Mouse (Mus musculus): ENCODE measurements around the gene Apc2. TPM values are rescaled to one million over a fixed set of nuclear protein-coding genes. Genes with fewer than 3 reads are reported as not detected.

Gene Apc2
- polyA plus RNA-seq, 1 experiment from 2014 or later: 0.96 TPM

GRCm38 (mm10) chr10:80285222-80286070 lies 10.3 kb upstream of the Apc2 start:
- H3K9ac ChIP-seq: no peak overlapping the region
- H3K4me1 ChIP-seq (ENCODE audit: insufficient read depth): no peaks in the 10 kb centered on the region
- peaks cover 86% of the 10 kb centered on the region for H3K36me3 ChIP-seq (ENCODE audit: insufficient read depth)
- DNase-seq (no peak), ATAC-seq (ENCODE audit: insufficient read depth) (no peak)
- H3K27me3 ChIP-seq (ENCODE audit: insufficient read depth, low read length): no peaks in the 10 kb centered on the region
- H3K9me3 ChIP-seq (ENCODE audit: low read depth, low read length): no peaks in the 10 kb centered on the region
- WGBS: 80% methylated on average over 14 of the region's 15 CpGs
- TF ChIP-seq CTCF (IDR thresholded peaks at IDR 0.05; ENCODE audit: low read depth): no peak
- H3K4me3 ChIP-seq (ENCODE audit: low read depth, low read length): no peak overlapping the region
- H3K4me2 ChIP-seq: no peak overlapping the region
- no peak overlapping the region for H3K27ac ChIP-seq (ENCODE audit: low read depth)

GRCm38 (mm10) chr10:80288097-80288496 lies 7.7 kb upstream of the Apc2 start:
- Histone ChIP-seq H3K4me1 (ENCODE audit: insufficient read depth) (no peaks in the 10 kb centered on the region), H3K27me3 (ENCODE audit: insufficient read depth, low read length) (no peaks in the 10 kb centered on the region), H3K27ac (ENCODE audit: low read depth) (no peak overlapping the region), H3K9ac (no peak overlapping the region), H3K36me3 (ENCODE audit: insufficient read depth) (peaks cover 63% of the 10 kb centered on the region), H3K9me3 (ENCODE audit: low read depth, low read length) (no peaks in the 10 kb centered on the region), H3K4me3 (ENCODE audit: low read depth, low read length) (no peak overlapping the region), H3K4me2 (no peak overlapping the region)
- WGBS: 86% methylated on average over 12 of the region's 12 CpGs
- DNase-seq (no peak), ATAC-seq (ENCODE audit: insufficient read depth) (no peak)
- TF ChIP-seq CTCF (IDR thresholded peaks at IDR 0.05; ENCODE audit: low read depth): no peak

GRCm38 (mm10) chr10:80288657-80289056 lies 7.1 kb upstream of the Apc2 start:
- 62% methylated on average over 8 of the region's 8 CpGs for WGBS
- Histone ChIP-seq H3K27ac (ENCODE audit: low read depth) (no peak overlapping the region), H3K9me3 (ENCODE audit: low read depth, low read length) (no peaks in the 10 kb centered on the region), H3K4me1 (ENCODE audit: insufficient read depth) (no peaks in the 10 kb centered on the region), H3K4me2 (no peak overlapping the region), H3K4me3 (ENCODE audit: low read depth, low read length) (no peak overlapping the region), H3K36me3 (ENCODE audit: insufficient read depth) (peaks cover 63% of the 10 kb centered on the region), H3K9ac (no peak overlapping the region), H3K27me3 (ENCODE audit: insufficient read depth, low read length) (no peaks in the 10 kb centered on the region)
- ATAC-seq (ENCODE audit: insufficient read depth) (no peak), DNase-seq (no peak)
- peak; percentile 13; the same call in 1 of the 2 replicates for TF ChIP-seq CTCF (IDR thresholded peaks at IDR 0.05; ENCODE audit: low read depth)

GRCm38 (mm10) chr10:80292251-80293146 lies 3.3 kb upstream of the Apc2 start, which contains the start of gene Rps15:
Gene Rps15 (plus strand): TSS chr10:80292453.
- peak; percentile 86 for ATAC-seq (ENCODE audit: insufficient read depth)
- peak; percentile 76 for TF ChIP-seq CTCF (IDR thresholded peaks at IDR 0.05; ENCODE audit: low read depth)
- DNase-seq: peak; percentile 99
- H3K27ac ChIP-seq (ENCODE audit: low read depth): peak within 1 kb of the TSS; percentile 95
- H3K4me2 ChIP-seq: peak within 1 kb of the TSS; percentile 98
- H3K9ac ChIP-seq: peak within 1 kb of the TSS; percentile 100
- no peaks in the 10 kb centered on the region for H3K4me1 ChIP-seq (ENCODE audit: insufficient read depth)
- no peaks in the 10 kb centered on the region for H3K9me3 ChIP-seq (ENCODE audit: low read depth, low read length)
- whole genome bisulfite sequencing: under 1% methylated on average over 70 of the region's 72 CpGs
- peaks cover 9% of the 10 kb centered on the region; the same call in 1 of the 2 replicates for H3K27me3 ChIP-seq (ENCODE audit: insufficient read depth, low read length)
- peak within 1 kb of the TSS; percentile 96 for H3K4me3 ChIP-seq (ENCODE audit: low read depth, low read length)
- peaks cover 41% of the 10 kb centered on the region for H3K36me3 ChIP-seq (ENCODE audit: insufficient read depth)

DNA sequence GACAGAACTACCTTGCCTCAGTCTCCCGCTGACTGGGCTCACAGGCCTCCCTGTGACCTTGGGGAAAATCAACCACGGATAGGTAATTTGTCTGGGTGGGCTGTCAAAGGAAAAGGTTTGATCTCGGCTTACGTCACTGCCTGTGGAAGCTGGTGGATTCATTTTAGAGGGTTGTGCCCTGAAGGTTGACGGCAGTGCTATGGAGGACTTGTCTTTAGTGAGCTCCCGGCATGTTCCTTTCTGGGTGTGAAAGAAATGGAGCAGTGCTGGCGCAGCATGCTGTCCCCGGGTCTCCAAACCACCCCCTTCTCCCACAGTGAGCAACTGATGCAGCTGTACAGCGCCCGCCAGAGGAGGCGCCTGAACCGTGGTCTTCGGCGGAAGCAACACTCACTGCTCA lies 2.5 kb upstream of the Apc2 start:
- Histone ChIP-seq H3K4me3 (ENCODE audit: low read depth, low read length) (peak overlapping the region; percentile 96), H3K4me1 (ENCODE audit: insufficient read depth) (no peaks in the 10 kb centered on the region), H3K27me3 (ENCODE audit: insufficient read depth, low read length) (peaks cover 17% of the 10 kb centered on the region), H3K4me2 (peak overlapping the region; percentile 98), H3K9ac (peak overlapping the region; percentile 100), H3K36me3 (ENCODE audit: insufficient read depth) (peaks cover 33% of the 10 kb centered on the region), H3K27ac (ENCODE audit: low read depth) (peak overlapping the region; percentile 95), H3K9me3 (ENCODE audit: low read depth, low read length) (no peaks in the 10 kb centered on the region)
- no peak for ATAC-seq (ENCODE audit: insufficient read depth)
- 0 out of 2 replicates have a peak, but pooled peaks have one; percentile 8 for TF ChIP-seq CTCF (IDR thresholded peaks at IDR 0.05; ENCODE audit: low read depth)
- 20% methylated on average over 14 of the region's 14 CpGs for WGBS
- peak; percentile 34 for DNase-seq

GRCm38 (mm10) chr10:80294311-80294710 lies 1.5 kb upstream of the Apc2 start:
- H3K9ac ChIP-seq: no peak overlapping the region
- WGBS: 68% methylated on average over 4 of the region's 4 CpGs

More at GRCm38 (mm10) chr10:80294311-80294710, 1.5 kb upstream of the Apc2 start:
- H3K27me3 ChIP-seq (ENCODE audit: insufficient read depth, low read length): peaks cover 27% of the 10 kb centered on the region
- no peaks in the 10 kb centered on the region for H3K4me1 ChIP-seq (ENCODE audit: insufficient read depth)
- H3K4me3 ChIP-seq (ENCODE audit: low read depth, low read length): peak overlapping the region; percentile 9; the same call in 1 of the 2 replicates
- H3K36me3 ChIP-seq (ENCODE audit: insufficient read depth): peaks cover 25% of the 10 kb centered on the region
- no peak for TF ChIP-seq CTCF (IDR thresholded peaks at IDR 0.05; ENCODE audit: low read depth)
- no peak for ATAC-seq (ENCODE audit: insufficient read depth)
- H3K4me2 ChIP-seq: peak overlapping the region; percentile 98; the same call in 1 of the 2 replicates
- no peaks in the 10 kb centered on the region for H3K9me3 ChIP-seq (ENCODE audit: low read depth, low read length)
- H3K27ac ChIP-seq (ENCODE audit: low read depth): no peak overlapping the region
- no peak for DNase-seq

All from lung, embryonic 14.5 days (tissue).